Mouse (Mus musculus): ENCODE measurements around the gene Fam117a. TPM values are rescaled to one million over a fixed set of nuclear protein-coding genes. Genes with fewer than 3 reads are reported as not detected.
A peak's percentile ranks its signal among the peaks of the same experiment; 100 is the strongest.

The Fam117a gene
- total RNA-seq, 2 experiments from 2014 or later, result 2.5 to 3.8 TPM

DNA sequence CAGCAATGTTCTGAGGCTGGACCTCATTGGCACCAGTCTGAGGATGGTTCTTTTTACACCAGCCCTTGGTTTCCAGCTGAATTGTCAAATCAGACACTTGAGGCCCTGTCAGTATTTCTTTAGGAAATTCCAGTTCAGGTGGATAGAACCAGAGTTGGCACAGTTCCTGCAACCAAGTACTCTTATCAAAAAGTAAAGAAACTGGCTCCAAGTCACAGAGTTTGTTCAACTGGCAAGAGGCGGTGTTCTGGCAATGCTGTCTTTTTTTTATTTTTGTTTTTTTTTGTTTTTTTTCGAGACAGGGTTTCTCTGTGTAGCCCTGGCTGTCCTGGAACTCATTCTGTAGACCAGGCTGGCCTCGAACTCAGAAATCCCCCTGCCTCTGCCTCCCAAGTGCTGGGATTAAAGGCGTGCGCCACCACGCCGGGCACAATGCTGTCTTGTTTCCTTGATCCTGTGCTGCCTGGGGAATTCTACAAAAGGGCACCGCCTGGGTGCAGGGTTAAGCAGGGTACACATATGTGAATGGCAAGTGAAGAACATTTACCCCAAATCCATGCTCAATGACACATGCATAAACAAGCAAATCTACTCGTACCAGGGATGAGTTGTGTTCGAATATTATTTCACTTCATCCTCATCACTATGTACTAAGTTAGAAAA is 72.8 kb downstream of the Fam117a start:
- intact Hi-C loops (cut with DNase I), result loop anchor here (5.0 kb wide), 1 partner anchor 63 kb away; no protein-coding TSS in a partner anchor
- DNase-seq (ENCODE audit: low spot score in 2 of 2), result no peak

DNA sequence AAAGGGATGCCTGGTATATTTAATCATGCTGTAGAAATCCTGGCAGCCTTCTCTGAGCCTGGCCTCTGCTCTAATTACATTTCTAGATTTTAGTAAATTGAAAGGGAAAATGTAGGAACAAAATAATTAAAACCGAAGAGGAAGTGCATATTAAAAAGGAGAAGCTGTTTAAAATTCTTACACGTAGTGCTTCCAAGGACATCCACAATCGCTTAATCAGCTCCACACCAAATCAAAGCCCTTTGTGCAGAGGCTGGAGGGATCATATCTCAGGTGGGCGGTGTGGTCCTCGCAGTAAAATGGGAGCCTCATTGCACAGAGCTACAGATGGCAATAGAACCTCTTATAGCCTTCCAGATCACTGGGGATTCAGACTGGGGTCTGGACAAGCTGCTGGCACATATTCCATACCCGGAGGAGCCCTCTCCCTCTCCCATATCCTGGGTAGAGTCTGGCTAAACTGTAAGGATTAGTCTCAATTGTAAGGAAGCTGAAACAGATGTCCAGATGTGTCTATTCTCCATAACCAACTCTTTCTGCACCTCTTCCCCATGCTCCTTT is 74.7 kb downstream of the Fam117a start:
- intact Hi-C loops (cut with DNase I), result loop anchor here (5.0 kb wide), 1 partner anchor 61 kb away; no protein-coding TSS in a partner anchor
- DNase-seq (ENCODE audit: low spot score in 2 of 2), result no peak

GRCm38 (mm10) chr11:95412615-95413014 is 75.8 kb downstream of the Fam117a start:
- intact Hi-C loops (cut with DNase I), result loop anchor here (5.0 kb wide), 1 partner anchor 60 kb away; no protein-coding TSS in a partner anchor
- no peak for DNase-seq (ENCODE audit: low spot score in 2 of 2)

GRCm38 (mm10) chr11:95413641-95414535 is 77.1 kb downstream of the Fam117a start, which contains the start of gene Spop:
Spop (plus strand) TSS chr11:95414080.
- DNase-seq (ENCODE audit: low spot score in 2 of 2), result peak; percentile 80 to 91
- intact Hi-C loops (cut with DNase I), result loop anchor here (5.0 kb wide), 1 partner anchor 58 kb away; no protein-coding TSS in a partner anchor

- DNase-seq (ENCODE audit: low spot score in 2 of 2), result peak; percentile 92 to 97
- intact Hi-C loops (cut with DNase I), result loop anchor here (5.0 kb wide), 1 partner anchor 58 kb away; no protein-coding TSS in a partner anchor
Measured at GRCm38 (mm10) chr11:95414536-95415161, 77.8 kb downstream of the Fam117a start.

- no peak for DNase-seq (ENCODE audit: low spot score in 2 of 2)
- intact Hi-C loops (cut with DNase I), result no loop called here
Measured at GRCm38 (mm10) chr11:95415931-95416330, 79.1 kb downstream of the Fam117a start.

GRCm38 (mm10) chr11:95417341-95417740 is 80.5 kb downstream of the Fam117a start:
- DNase-seq (ENCODE audit: low spot score in 2 of 2), result no peak
- intact Hi-C loops (cut with DNase I), result no loop called here

GRCm38 (mm10) chr11:95420880-95421435 is 84.1 kb downstream of the Fam117a start:
- intact Hi-C loops (cut with DNase I), result no loop called here
- no peak for DNase-seq (ENCODE audit: low spot score in 2 of 2)

GRCm38 (mm10) chr11:95423505-95423904 is 86.7 kb downstream of the Fam117a start:
- DNase-seq (ENCODE audit: low spot score in 2 of 2), result no peak
- intact Hi-C loops (cut with DNase I), result no loop called here

DNA sequence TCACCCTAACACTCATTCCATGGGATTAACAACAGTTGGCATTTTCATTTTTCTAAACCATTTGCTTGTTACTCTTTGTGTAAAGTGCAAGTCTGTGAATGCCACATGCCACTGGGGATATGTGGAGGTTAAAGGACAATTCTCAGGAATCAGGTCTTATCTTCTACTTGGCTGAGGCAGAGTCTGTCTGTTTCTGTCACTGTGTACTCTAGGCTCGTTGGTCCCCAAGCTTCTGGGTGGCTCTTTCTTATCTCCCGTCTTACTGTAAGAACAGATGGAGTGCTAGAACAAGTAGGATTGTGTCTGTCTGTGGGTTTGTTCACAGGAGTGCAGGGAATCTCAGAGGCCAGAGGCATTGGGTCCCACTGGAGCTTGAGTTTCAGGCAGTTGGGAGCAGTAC is 94.5 kb downstream of the Fam117a start:
- peak in 1 of 2 experiments; percentile 54 for DNase-seq (ENCODE audit: low spot score in 2 of 2)
- intact Hi-C loops (cut with DNase I), result loop anchor here (5.0 kb wide), 1 partner anchor 46 kb away; no protein-coding TSS in a partner anchor

Other genes starting within 250 kb of the Fam117a start
- not detected for gene Dlx3, start 216.9 kb upstream of the Fam117a start, total RNA-seq (2021)
- not detected for gene Dlx4, start 190.8 kb upstream of the Fam117a start, total RNA-seq (2021)
- not detected for gene Tac4, start 75.5 kb upstream of the Fam117a start, total RNA-seq (2021)
- 10 to 100 TPM; 67.5 to 70.1 TPM for gene Kat7, start 26.8 kb upstream of the Fam117a start, total RNA-seq (2021)
- 10 to 100 TPM; 65.6 to 66.0 TPM for gene Slc35b1, start 47.7 kb downstream of the Fam117a start, total RNA-seq (2021)
- 100 to 1,000 TPM; 183 to 188 TPM for gene Spop, start 77.1 kb downstream of the Fam117a start, total RNA-seq (2021)
- gene Nxph3, start 177.6 kb downstream of the Fam117a start, total RNA-seq (2021), result 10 to 100 TPM; 20.5 to 35.2 TPM

Measured in left cerebral cortex, postnatal 25 days (tissue).